Mouse (Mus musculus) thymus, adult 2 months (tissue): ENCODE results near the gene Memo1.

Experiments
- CTCF ChIP-seq: fragments of 200-500 bp; IDR thresholded peaks from 2 replicates; pipeline ENCODE4 v1.5.1; 2012; ENCODE audit warnings: mild to moderate bottlenecking, control low read depth, low read length, moderate library complexity, borderline replicate concordance; ENCODE audit not compliant: control insufficient read depth, poor library complexity, insufficient read depth; ENCODE audit errors: extremely low read depth
- POLR2A ChIP-seq: fragments of 200-500 bp; IDR thresholded peaks from 2 replicates; pipeline ENCODE4 v1.6.1; 2012; ENCODE audit warnings: mild to moderate bottlenecking, low read length, control low read depth, moderate library complexity; ENCODE audit not compliant: control insufficient read depth, poor library complexity, insufficient read depth; ENCODE audit errors: extremely low read depth

GRCm38 (mm10) chr17:74285730-74286129, 9.6 kb downstream of the Memo1 start:
- TF ChIP-seq CTCF (no peak), POLR2A (no peak)
